Mouse (Mus musculus) stomach, postnatal 0 days (tissue): ENCODE measurements around the gene Plcb1. TPM values are rescaled to one million over a fixed set of nuclear protein-coding genes. Genes with fewer than 3 reads are reported as not detected.
A peak's percentile ranks its signal among the peaks of the same experiment; 100 is the strongest.
"Not testable (repeated sequence)": the region's sequence is repeated elsewhere in the genome, so short reads cannot be mapped to it uniquely, and the experiment has no call there.

Source experiments
- ATAC-seq: fragments of 200-750 bp; cut with Nextera tagmentation; 2 replicates; pipeline ENCODE4 v1.8.0; 2017; ENCODE audit not compliant: low FRiP score, low TSS enrichment
- DNase-seq: peaks from one replicate; pipeline ENCODE4 v3.0.0-alpha.2; 2016; ENCODE audit warnings: low spot score
- H3K27ac ChIP-seq: fragments of 300-500 bp; sonication (generic); replicated peaks from 2 replicates; pipeline ENCODE4 v1.5.1; 2014; ENCODE audit warnings: mild to moderate bottlenecking, control low read depth
- H3K27me3 ChIP-seq: fragments of 300-500 bp; sonication (generic); 2 replicates; pipeline ENCODE4 v1.6.1; 2014; ENCODE audit warnings: low read length; ENCODE audit not compliant: control insufficient read depth, insufficient read depth
- H3K36me3 ChIP-seq: fragments of 300-500 bp; sonication (generic); 2 replicates; pipeline ENCODE4 v1.6.1; 2014; ENCODE audit warnings: low read length, mixed read lengths; ENCODE audit not compliant: control insufficient read depth, insufficient read depth
- H3K4me1 ChIP-seq: fragments of 300-500 bp; sonication (generic); replicated peaks from 2 replicates; pipeline ENCODE4 v1.6.1; 2014; ENCODE audit warnings: antibody characterized with exemption; ENCODE audit not compliant: control insufficient read depth, insufficient read depth
- H3K4me2 ChIP-seq: fragments of 300-500 bp; sonication (generic); replicated peaks from 2 replicates; pipeline ENCODE4 v1.6.1; 2014; ENCODE audit warnings: low read depth, mild to moderate bottlenecking, control low read depth, moderate library complexity
- H3K4me3 ChIP-seq: fragments of 300-500 bp; sonication (generic); 2 replicates; pipeline ENCODE4 v1.5.1; 2014; ENCODE audit warnings: low read depth, low read length, control low read depth
- H3K9ac ChIP-seq: fragments of 300-500 bp; sonication (generic); 2 replicates; pipeline ENCODE4 v1.6.1; 2014; ENCODE audit warnings: mild to moderate bottlenecking, low read length, control low read depth, mixed read lengths
- H3K9me3 ChIP-seq: fragments of 300-500 bp; sonication (generic); 2 replicates; pipeline ENCODE4 v1.6.1; 2016; ENCODE audit warnings: low read length; ENCODE audit not compliant: control insufficient read depth
- CTCF ChIP-seq: IDR thresholded peaks from 2 replicates; pipeline ENCODE4 v1.5.1; 2016; ENCODE audit warnings: antibody characterized with exemption, low read depth, mild to moderate bottlenecking, moderate library complexity
- EP300 ChIP-seq: optimal IDR thresholded peaks from 2 replicates; pipeline ENCODE3; 2016; ENCODE audit warnings: antibody characterized with exemption
- WGBS: fragments of 180-500 bp; shearing (Covaris S2); extraction: QIAGEN DNeasy Blood & Tissue Kit; methylation state at CpG from one replicate; pipeline ENCODE4 v1.1.7; 2014; 5-methylcytosine and 5-hydroxymethylcytosine counted together
- polyA plus RNA-seq: library from polyadenylated mRNA; unstranded; fragments of >200 nt; fragmentation: Nextera tagmentation; extraction: Ambion mirVana; gene quantifications from 2 replicates; pipeline ENCODE4 v1.2.1, GENCODE M21; 2015

Gene Plcb1
- polyA plus RNA-seq, 1 experiment from 2014 or later = 7.0 TPM

DNA sequence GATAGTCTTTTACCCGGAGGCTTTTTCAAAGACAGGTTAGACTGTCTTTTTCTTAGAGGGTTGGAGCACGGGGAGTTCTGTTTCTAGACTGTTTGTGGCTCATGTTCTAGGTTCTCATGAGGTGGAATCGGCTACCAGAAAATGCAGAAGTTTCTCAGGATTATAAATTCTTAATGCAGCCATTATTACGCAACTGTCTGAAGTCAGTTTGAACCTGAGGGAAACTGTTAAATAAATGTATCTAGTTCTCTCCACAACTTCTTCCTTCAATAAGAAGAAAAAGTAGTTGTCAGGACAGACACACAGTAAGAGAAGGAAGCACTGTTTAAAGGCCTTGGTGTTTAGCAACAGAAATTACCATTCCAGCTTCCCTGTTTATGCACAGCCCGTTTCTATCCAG, 577.1 kb downstream of the Plcb1 start:
- no peak for DNase-seq
- Histone ChIP-seq H3K4me2 (no peak overlapping the region), H3K4me1 (no peaks in the 10 kb centered on the region), H3K9me3 (no peaks in the 10 kb centered on the region), H3K27me3 (no peaks in the 10 kb centered on the region), H3K9ac (no peak overlapping the region), H3K4me3 (no peak overlapping the region), H3K27ac (no peak overlapping the region), H3K36me3 (no peaks in the 10 kb centered on the region)
- 76% methylated on average over 5 of the region's 5 CpGs for WGBS
- no peak for ATAC-seq
- TF ChIP-seq EP300 (no peak), CTCF (no peak)

DNA sequence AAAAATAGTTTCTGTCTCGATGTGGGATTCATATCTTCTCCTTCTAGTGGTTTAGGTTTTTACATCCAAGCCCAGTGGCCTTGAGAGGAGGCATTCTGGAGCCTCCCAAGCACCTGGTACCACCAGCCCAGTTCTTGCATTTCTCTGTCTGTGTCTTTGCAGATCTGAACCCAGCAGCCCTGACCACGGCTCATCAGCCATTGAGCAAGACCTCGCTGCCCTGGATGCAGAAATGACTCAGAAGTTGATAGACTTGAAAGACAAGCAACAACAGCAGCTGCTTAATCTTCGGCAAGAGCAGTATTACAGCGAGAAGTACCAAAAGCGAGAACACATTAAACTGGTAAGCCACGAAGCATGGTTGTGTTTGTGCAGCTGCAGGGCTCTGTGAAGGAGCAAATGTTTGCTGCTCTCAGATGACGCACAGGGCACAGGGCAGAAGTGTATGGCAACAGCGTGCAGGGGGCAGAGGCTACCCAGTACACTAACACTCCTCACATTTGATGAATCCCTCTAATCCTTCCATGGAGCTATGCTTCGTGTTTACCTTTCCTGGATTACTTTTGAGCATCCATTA, 584.5 kb downstream of the Plcb1 start:
- H3K27me3 ChIP-seq = no peaks in the 10 kb centered on the region
- no peaks in the 10 kb centered on the region for H3K36me3 ChIP-seq
- H3K4me2 ChIP-seq = no peak overlapping the region
- H3K27ac ChIP-seq = 0 out of 2 replicates have a peak overlapping the region, but pooled peaks have one; percentile 14
- peak; percentile 66 for ATAC-seq
- no peak overlapping the region for H3K9ac ChIP-seq
- TF ChIP-seq EP300 (no peak), CTCF (no peak)
- H3K4me3 ChIP-seq = no peak overlapping the region
- no peaks in the 10 kb centered on the region for H3K4me1 ChIP-seq
- WGBS = 35% methylated on average over 10 of the region's 10 CpGs
- H3K9me3 ChIP-seq = no peaks in the 10 kb centered on the region
- DNase-seq = peak; percentile 17

DNA sequence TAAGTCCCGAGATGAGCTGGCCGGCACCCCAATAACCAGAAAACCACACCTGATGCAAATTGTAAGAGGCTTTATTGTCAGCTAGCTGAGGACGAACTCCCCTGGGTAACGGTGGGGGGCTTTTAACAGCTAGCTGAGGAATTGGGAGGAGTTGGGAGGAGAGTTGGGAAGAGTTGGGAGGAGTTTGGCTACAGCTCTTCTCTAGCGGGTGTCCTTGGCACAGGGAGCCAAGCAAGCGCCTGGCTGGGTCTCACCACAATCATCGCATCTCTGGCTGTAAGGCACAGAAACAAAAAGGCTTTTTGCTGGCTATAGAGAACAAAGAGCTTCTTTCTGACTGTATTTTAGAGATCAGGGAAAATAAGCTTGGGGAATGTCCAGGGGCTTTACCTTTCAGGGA, 594.9 kb downstream of the Plcb1 start:
- DNase-seq, ATAC-seq, H3K4me3 ChIP-seq, H3K27ac ChIP-seq, H3K36me3 ChIP-seq, H3K4me2 ChIP-seq, H3K27me3 ChIP-seq, H3K9ac ChIP-seq, H3K4me1 ChIP-seq, H3K9me3 ChIP-seq: not testable (repeated sequence)
- WGBS = 42% methylated on average over 7 of the region's 7 CpGs

DNA sequence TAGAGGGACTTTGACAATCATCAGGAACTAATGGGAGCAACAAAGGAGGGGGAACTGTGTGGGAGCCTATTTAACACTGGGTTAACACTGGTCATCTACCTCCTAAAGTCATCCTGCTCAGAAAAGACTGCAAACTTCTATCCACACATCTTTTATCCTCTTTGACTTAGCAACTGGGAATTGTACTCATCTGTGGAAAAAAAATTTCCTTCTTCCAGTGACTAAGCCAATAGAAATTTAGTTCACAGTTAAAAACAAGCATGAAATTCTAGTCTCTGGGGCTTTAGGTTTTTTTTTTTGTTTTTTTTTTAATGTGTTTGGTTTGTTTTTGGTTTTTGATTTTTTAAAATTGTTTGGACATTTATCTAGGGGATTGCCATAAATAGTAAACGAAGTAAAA, 595.5 kb downstream of the Plcb1 start:
- no peak overlapping the region for H3K4me3 ChIP-seq
- H3K27ac ChIP-seq = no peak overlapping the region
- DNase-seq (no peak), ATAC-seq (no peak)
- TF ChIP-seq CTCF (no peak), EP300 (no peak)
- WGBS = 86% methylated on average over 1 of the region's 1 CpGs
- no peaks in the 10 kb centered on the region for H3K27me3 ChIP-seq
- H3K9ac ChIP-seq = no peak overlapping the region
- H3K4me1 ChIP-seq = no peaks in the 10 kb centered on the region
- no peaks in the 10 kb centered on the region for H3K36me3 ChIP-seq
- H3K9me3 ChIP-seq = no peaks in the 10 kb centered on the region
- no peak overlapping the region for H3K4me2 ChIP-seq

DNA sequence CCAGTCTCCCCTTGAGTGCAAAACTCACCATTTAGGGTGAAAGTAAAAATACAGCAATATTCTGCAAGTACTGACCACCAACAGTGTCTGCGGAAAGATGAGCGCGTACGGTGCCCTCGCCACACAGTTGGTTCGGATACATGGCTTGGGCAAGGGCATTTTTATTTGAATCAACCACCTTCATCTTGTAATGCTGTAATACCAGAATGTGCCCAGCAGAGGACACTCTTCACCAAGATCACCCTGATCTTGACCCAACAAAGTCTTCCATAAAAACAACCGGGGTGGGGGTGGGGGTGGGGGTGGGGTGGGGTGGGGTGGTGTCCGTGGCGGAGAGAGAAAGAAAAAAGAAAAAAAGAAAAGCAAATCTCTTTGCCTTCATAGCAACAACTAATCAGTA, 602.1 kb downstream of the Plcb1 start:
- peak; percentile 74 for TF ChIP-seq CTCF
- no peak for TF ChIP-seq EP300
- DNase-seq = peak; percentile 15
- H3K9me3 ChIP-seq = no peaks in the 10 kb centered on the region

DNA sequence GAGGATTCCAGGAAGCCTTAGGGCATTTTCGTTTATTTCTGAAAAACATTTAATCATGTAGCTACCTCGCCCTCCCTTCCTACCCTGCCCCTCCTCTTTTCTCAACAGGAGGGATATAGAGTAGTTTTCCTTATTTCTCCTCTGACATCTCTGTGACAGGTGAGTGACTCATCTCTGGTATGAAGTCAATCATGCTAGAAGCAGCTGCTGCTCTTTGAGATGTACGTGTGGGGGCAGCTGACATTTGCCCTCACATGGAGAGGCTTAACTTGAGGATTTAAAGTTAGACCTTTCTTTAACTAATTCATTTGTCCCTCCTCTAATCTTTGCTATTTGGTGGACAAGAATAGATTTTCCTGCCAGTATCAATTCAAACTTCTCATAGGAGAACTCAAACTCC, 608.8 kb downstream of the Plcb1 start:
- Histone ChIP-seq H3K36me3 (no peaks in the 10 kb centered on the region), H3K9ac (no peak overlapping the region), H3K27me3 (no peaks in the 10 kb centered on the region), H3K4me2 (no peak overlapping the region), H3K27ac (no peak overlapping the region), H3K4me1 (no peaks in the 10 kb centered on the region), H3K9me3 (no peaks in the 10 kb centered on the region), H3K4me3 (no peak overlapping the region)
- ATAC-seq = no peak
- 73% methylated on average over 3 of the region's 3 CpGs for WGBS
- no peak for DNase-seq
- TF ChIP-seq EP300 (no peak), CTCF (no peak)

More for the DNA sequence above, 602.1 kb downstream of the Plcb1 start:
- Histone ChIP-seq H3K4me3 (no peak overlapping the region), H3K4me2 (no peak overlapping the region), H3K9ac (no peak overlapping the region), H3K27ac (no peak overlapping the region), H3K27me3 (no peaks in the 10 kb centered on the region), H3K4me1 (no peaks in the 10 kb centered on the region), H3K36me3 (no peaks in the 10 kb centered on the region)
- ATAC-seq = no peak
- WGBS = 64% methylated on average over 9 of the region's 9 CpGs
